Mouse (Mus musculus): Measurements from ENCODE around the gene Nrg3.

GRCm38 (mm10) chr14:38730465-38730864 lies 742.4 kb downstream of the Nrg3 start:
- TF ChIP-seq CTCF (IDR thresholded peaks at IDR 0.05; ENCODE audit: low read depth, low read length) (no peak), POLR2A (IDR thresholded peaks at IDR 0.05; ENCODE audit: borderline replicate concordance, low read depth, low read length) (no peak)

Measured in bone marrow macrophage, adult 2 months (primary cell).